Mouse (Mus musculus): ENCODE results near the gene Slc2a2. TPM values are rescaled to one million over a fixed set of nuclear protein-coding genes. Genes with fewer than 3 reads are reported as not detected.

The Slc2a2 gene
- polyA plus RNA-seq, 1 experiment from 2014 or later = 0.10 TPM

GRCm38 (mm10) chr3:28705522-28706137 is 7.9 kb downstream of the Slc2a2 start:
- no peak overlapping the region for H3K4me2 ChIP-seq
- no peak for ATAC-seq
- 0 out of 2 replicates have a peak, but pooled peaks cover 3% of the 10 kb centered on the region for H3K4me1 ChIP-seq
- H3K9me3 ChIP-seq (replicated peaks) = no peaks in the 10 kb centered on the region; the same call in 1 of the 2 replicates
- no peak overlapping the region for H3K4me3 ChIP-seq
- H3K9ac ChIP-seq = no peak overlapping the region
- no peaks in the 10 kb centered on the region for H3K36me3 ChIP-seq (ENCODE audit: poor library complexity, severe bottlenecking)
- WGBS = 78% methylated on average over 10 of the region's 10 CpGs
- no peak overlapping the region for H3K27ac ChIP-seq
- no peaks in the 10 kb centered on the region for H3K27me3 ChIP-seq

- H3K36me3 ChIP-seq (ENCODE audit: poor library complexity, severe bottlenecking) = no peaks in the 10 kb centered on the region
- H3K27ac ChIP-seq = no peak overlapping the region
- H3K4me1 ChIP-seq = 0 out of 2 replicates have a peak, but pooled peaks cover 3% of the 10 kb centered on the region
- WGBS = 77% methylated on average over 4 of the region's 4 CpGs
- H3K4me3 ChIP-seq = no peak overlapping the region
- no peak overlapping the region for H3K4me2 ChIP-seq
- no peak for ATAC-seq
- no peaks in the 10 kb centered on the region; the same call in 1 of the 2 replicates for H3K9me3 ChIP-seq (replicated peaks)
- no peak overlapping the region for H3K9ac ChIP-seq
- H3K27me3 ChIP-seq = no peaks in the 10 kb centered on the region
These were observed 9.0 kb downstream of the Slc2a2 start for GRCm38 (mm10) chr3:28706736-28707135.

GRCm38 (mm10) chr3:28709740-28710139 is 12.0 kb downstream of the Slc2a2 start:
- H3K4me1 ChIP-seq = no peaks in the 10 kb centered on the region
- no peaks in the 10 kb centered on the region for H3K27me3 ChIP-seq
- no peaks in the 10 kb centered on the region; the same call in 1 of the 2 replicates for H3K9me3 ChIP-seq (replicated peaks)
- WGBS = 84% methylated on average over 1 of the region's 1 CpGs
- no peak for ATAC-seq
- no peak overlapping the region for H3K4me3 ChIP-seq
- no peak overlapping the region for H3K9ac ChIP-seq
- H3K27ac ChIP-seq = no peak overlapping the region
- H3K36me3 ChIP-seq (ENCODE audit: poor library complexity, severe bottlenecking) = no peaks in the 10 kb centered on the region
- H3K4me2 ChIP-seq = no peak overlapping the region

- ATAC-seq = no peak
- Histone ChIP-seq H3K27me3 (no peaks in the 10 kb centered on the region), H3K27ac (no peak overlapping the region), H3K4me1 (no peaks in the 10 kb centered on the region), H3K4me2 (no peak overlapping the region), H3K9ac (no peak overlapping the region), H3K9me3 (replicated peaks) (no peaks in the 10 kb centered on the region; the same call in 1 of the 2 replicates), H3K4me3 (no peak overlapping the region), H3K36me3 (ENCODE audit: poor library complexity, severe bottlenecking) (no peaks in the 10 kb centered on the region)
- 83% methylated on average over 7 of the region's 7 CpGs for WGBS
These were observed 16.4 kb downstream of the Slc2a2 start for GRCm38 (mm10) chr3:28713913-28714698.

- Histone ChIP-seq H3K9me3 (replicated peaks) (no peaks in the 10 kb centered on the region), H3K4me3 (no peak overlapping the region), H3K4me2 (no peak overlapping the region), H3K4me1 (no peaks in the 10 kb centered on the region), H3K27ac (no peak overlapping the region), H3K9ac (no peak overlapping the region), H3K36me3 (ENCODE audit: poor library complexity, severe bottlenecking) (no peaks in the 10 kb centered on the region), H3K27me3 (no peaks in the 10 kb centered on the region)
- no peak for ATAC-seq
- 79% methylated on average over 2 of the region's 2 CpGs for WGBS
These were observed 20.8 kb downstream of the Slc2a2 start for GRCm38 (mm10) chr3:28718521-28718920.

- H3K4me3 ChIP-seq = no peak overlapping the region
- H3K9me3 ChIP-seq (replicated peaks) = no peaks in the 10 kb centered on the region
- no peaks in the 10 kb centered on the region for H3K36me3 ChIP-seq (ENCODE audit: poor library complexity, severe bottlenecking)
- no peak overlapping the region for H3K9ac ChIP-seq
- 47% methylated on average over 5 of the region's 5 CpGs for WGBS
- no peaks in the 10 kb centered on the region for H3K4me1 ChIP-seq
- H3K27ac ChIP-seq = no peak overlapping the region
- ATAC-seq = no peak
- H3K27me3 ChIP-seq = no peaks in the 10 kb centered on the region
- H3K4me2 ChIP-seq = no peak overlapping the region
These were observed 23.5 kb downstream of the Slc2a2 start for GRCm38 (mm10) chr3:28721218-28721617.

- H3K9me3 ChIP-seq (replicated peaks) = no peaks in the 10 kb centered on the region
- WGBS = 91% methylated on average over 7 of the region's 7 CpGs
- no peak overlapping the region for H3K4me3 ChIP-seq
- ATAC-seq = no peak
- H3K4me1 ChIP-seq = no peaks in the 10 kb centered on the region
- no peak overlapping the region for H3K27ac ChIP-seq
- no peak overlapping the region for H3K4me2 ChIP-seq
- H3K27me3 ChIP-seq = no peaks in the 10 kb centered on the region
- no peak overlapping the region for H3K9ac ChIP-seq
- no peaks in the 10 kb centered on the region for H3K36me3 ChIP-seq (ENCODE audit: poor library complexity, severe bottlenecking)
These were observed 24.1 kb downstream of the Slc2a2 start for GRCm38 (mm10) chr3:28721838-28722237.

- Histone ChIP-seq H3K4me3 (no peak overlapping the region), H3K4me2 (no peak overlapping the region), H3K36me3 (ENCODE audit: poor library complexity, severe bottlenecking) (no peaks in the 10 kb centered on the region), H3K27ac (no peak overlapping the region), H3K4me1 (no peaks in the 10 kb centered on the region), H3K9me3 (replicated peaks) (no peaks in the 10 kb centered on the region), H3K9ac (no peak overlapping the region), H3K27me3 (no peaks in the 10 kb centered on the region)
- ATAC-seq = no peak
These were observed 24.8 kb downstream of the Slc2a2 start for GRCm38 (mm10) chr3:28722531-28722930.

- Histone ChIP-seq H3K27ac (no peak overlapping the region), H3K4me3 (no peak overlapping the region), H3K36me3 (ENCODE audit: poor library complexity, severe bottlenecking) (no peaks in the 10 kb centered on the region), H3K9me3 (replicated peaks) (no peaks in the 10 kb centered on the region), H3K9ac (no peak overlapping the region), H3K4me1 (no peaks in the 10 kb centered on the region), H3K27me3 (no peaks in the 10 kb centered on the region), H3K4me2 (no peak overlapping the region)
- WGBS = 64% methylated on average over 6 of the region's 6 CpGs
- ATAC-seq = no peak
These were observed 25.8 kb downstream of the Slc2a2 start for GRCm38 (mm10) chr3:28723534-28723933.

- WGBS = 91% methylated on average over 13 of the region's 13 CpGs
- Histone ChIP-seq H3K4me2 (no peak overlapping the region), H3K36me3 (ENCODE audit: poor library complexity, severe bottlenecking) (no peaks in the 10 kb centered on the region), H3K4me3 (no peak overlapping the region), H3K4me1 (no peaks in the 10 kb centered on the region), H3K9ac (no peak overlapping the region), H3K27ac (no peak overlapping the region), H3K9me3 (replicated peaks) (no peaks in the 10 kb centered on the region), H3K27me3 (no peaks in the 10 kb centered on the region)
- no peak for ATAC-seq
These were observed 27.5 kb downstream of the Slc2a2 start for GRCm38 (mm10) chr3:28725203-28725602.

- H3K4me2 ChIP-seq = no peak overlapping the region
- no peak for ATAC-seq
- no peak overlapping the region for H3K27ac ChIP-seq
- no peak overlapping the region for H3K9ac ChIP-seq
- no peak overlapping the region for H3K4me3 ChIP-seq
- H3K27me3 ChIP-seq = no peaks in the 10 kb centered on the region
- WGBS = 96% methylated on average over 7 of the region's 7 CpGs
- H3K9me3 ChIP-seq (replicated peaks) = no peaks in the 10 kb centered on the region
- H3K36me3 ChIP-seq (ENCODE audit: poor library complexity, severe bottlenecking) = no peaks in the 10 kb centered on the region
- H3K4me1 ChIP-seq = no peaks in the 10 kb centered on the region
These were observed 28.7 kb downstream of the Slc2a2 start for GRCm38 (mm10) chr3:28726356-28726755.

GRCm38 (mm10) chr3:28734712-28735111 is 37.0 kb downstream of the Slc2a2 start:
- no peak overlapping the region for H3K9ac ChIP-seq
- H3K4me2 ChIP-seq = no peak overlapping the region
- peaks cover 9% of the 10 kb centered on the region for H3K4me1 ChIP-seq
- 0 out of 2 replicates have a peak, but pooled peaks cover 3% of the 10 kb centered on the region for H3K27me3 ChIP-seq
- H3K27ac ChIP-seq = no peak overlapping the region
- H3K36me3 ChIP-seq (ENCODE audit: poor library complexity, severe bottlenecking) = no peaks in the 10 kb centered on the region
- no peak overlapping the region for H3K4me3 ChIP-seq
- ATAC-seq = no peak
- 69% methylated on average over 2 of the region's 2 CpGs for WGBS
- no peaks in the 10 kb centered on the region for H3K9me3 ChIP-seq (replicated peaks)

Measured in forebrain, embryonic 13.5 days (tissue).